Mouse (Mus musculus) spleen, adult 2 months (tissue): ENCODE measurements around the gene Mrpl4. TPM values are rescaled to one million over a fixed set of nuclear protein-coding genes. Genes with fewer than 3 reads are reported as not detected.

Source experiments
- DNase-seq, 2 experiments: peaks; one replicate each; pipeline versions ENCODE4 v3.0.0 to v3.0.0-alpha.2; 2012 to 2021; ENCODE audit warnings: low spot score in 2 of 2, low read depth in 1 of 2
- H3K27ac ChIP-seq: fragments of 200-500 bp; 2 replicates; pipeline ENCODE4 v1.5.1; 2012; ENCODE audit warnings: low read length, inconsistent platforms; ENCODE audit not compliant: insufficient read depth
- H3K27me3 ChIP-seq: fragments of 200-500 bp; 2 replicates; pipeline ENCODE4 v1.6.1; 2012; ENCODE audit warnings: mild to moderate bottlenecking, moderate library complexity, low read length, inconsistent platforms; ENCODE audit not compliant: control insufficient read depth, insufficient read depth
- H3K36me3 ChIP-seq: fragments of 200-500 bp; 2 replicates; pipeline ENCODE4 v1.6.1; 2012; ENCODE audit warnings: mild to moderate bottlenecking, low read length, inconsistent platforms; ENCODE audit not compliant: control insufficient read depth, insufficient read depth
- H3K4me1 ChIP-seq: fragments of 200-500 bp; 2 replicates; pipeline ENCODE4 v1.6.1; 2011; ENCODE audit warnings: inconsistent platforms; ENCODE audit not compliant: control insufficient read depth, insufficient read depth, insufficient read length
- H3K4me3 ChIP-seq: fragments of 200-500 bp; 2 replicates; pipeline ENCODE4 v1.5.1; 2011; ENCODE audit warnings: mild to moderate bottlenecking, inconsistent platforms; ENCODE audit not compliant: insufficient read depth, insufficient read length; ENCODE audit errors: extremely low read depth
- CTCF ChIP-seq: fragments of 200-500 bp; IDR thresholded peaks from 2 replicates; pipeline ENCODE4 v1.5.1; 2011; ENCODE audit warnings: mild to moderate bottlenecking, inconsistent platforms; ENCODE audit not compliant: insufficient read depth, insufficient read length, insufficient replicate concordance; ENCODE audit errors: extremely low read depth
- POLR2A ChIP-seq: fragments of 200-500 bp; IDR thresholded peaks from 2 replicates; pipeline ENCODE4 v1.6.1; 2011; ENCODE audit warnings: low read depth, low read length, inconsistent platforms
- WGBS: fragments of 180-500 bp; shearing (Covaris S2); methylation state at CpG from one replicate; pipeline ENCODE4 v1.1.7; 2018; 5-methylcytosine and 5-hydroxymethylcytosine counted together
- polyA plus RNA-seq: library from polyadenylated mRNA; depleted of rRNA; stranded (reverse); fragments of >200 nt; gene quantifications from 2 replicates; pipeline ENCODE4 v1.2.3, GENCODE M21; 2012

The Mrpl4 gene
- polyA plus RNA-seq, 1 experiment = 75.8 TPM

- peaks cover 2% of the 10 kb centered on the region; the same call in 1 of the 2 replicates for H3K4me1 ChIP-seq
- H3K27me3 ChIP-seq = no peaks in the 10 kb centered on the region
- WGBS = 22% methylated on average over 5 of the region's 5 CpGs
- no peak overlapping the region for H3K27ac ChIP-seq
- DNase-seq = no peak
- peaks cover 9% of the 10 kb centered on the region for H3K36me3 ChIP-seq
- no peak overlapping the region for H3K4me3 ChIP-seq
- TF ChIP-seq POLR2A (no peak), CTCF (no peak)
Measured at GRCm38 (mm10) chr9:21011846-21012312, 9.3 kb downstream of the Mrpl4 start.

- Histone ChIP-seq H3K36me3 (peaks cover 6% of the 10 kb centered on the region), H3K4me3 (no peak overlapping the region), H3K4me1 (peaks cover 6% of the 10 kb centered on the region; the same call in 1 of the 2 replicates), H3K27ac (no peak overlapping the region), H3K27me3 (no peaks in the 10 kb centered on the region)
- WGBS = 0% methylated on average over 1 of the region's 1 CpGs
- TF ChIP-seq CTCF (no peak), POLR2A (no peak)
- no peak for DNase-seq
Measured at GRCm38 (mm10) chr9:21012368-21012767, 9.8 kb downstream of the Mrpl4 start.

- H3K27ac ChIP-seq = peak overlapping the region; percentile 93
- peak overlapping the region; percentile 66 for H3K4me3 ChIP-seq
- no peaks in the 10 kb centered on the region for H3K27me3 ChIP-seq
- 0 out of 2 replicates have a peak, but pooled peaks cover 2% of the 10 kb centered on the region for H3K36me3 ChIP-seq
- DNase-seq = peak; percentile 61 to 86
- under 1% methylated on average over 29 of the region's 29 CpGs for WGBS
- TF ChIP-seq CTCF = no peak
- peaks cover 12% of the 10 kb centered on the region; the same call in 1 of the 2 replicates for H3K4me1 ChIP-seq
Measured at GRCm38 (mm10) chr9:21014691-21015570, 12.4 kb downstream of the Mrpl4 start.

DNA sequence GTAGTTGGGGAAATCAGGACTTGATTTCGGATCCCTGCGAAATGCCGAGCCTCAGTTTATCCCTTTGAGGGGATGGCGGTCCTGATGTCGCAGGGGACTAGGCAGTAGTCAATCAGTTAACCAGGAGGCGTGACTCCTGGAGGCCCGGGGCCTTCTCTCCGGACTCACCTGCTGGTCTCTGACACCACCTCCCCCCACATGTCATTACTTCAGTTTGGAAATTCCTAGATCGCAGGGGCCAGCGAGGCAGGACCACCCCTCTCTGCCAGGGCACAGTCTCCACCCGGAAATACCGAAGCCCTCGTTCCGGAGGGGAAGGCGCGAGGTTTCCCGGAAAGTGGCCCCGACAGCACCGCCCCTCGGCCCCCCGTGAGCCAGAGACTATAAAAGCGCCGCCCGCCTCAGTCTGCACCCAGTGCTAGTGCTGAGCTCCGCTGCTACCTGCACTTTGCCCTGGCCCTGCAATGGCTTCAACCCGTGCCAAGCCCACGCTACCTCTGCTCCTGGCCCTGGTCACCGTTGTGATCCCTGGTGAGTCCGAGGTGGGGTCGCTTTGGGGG lies 13.1 kb downstream of the Mrpl4 start, which contains the start of gene Icam1:
Gene Icam1 (plus strand): TSS at position 415 of the 560 bp plus-strand sequence.
- WGBS = 1% methylated on average over 30 of the region's 30 CpGs
- no peaks in the 10 kb centered on the region for H3K27me3 ChIP-seq
- no peak for TF ChIP-seq CTCF
- TF ChIP-seq POLR2A = peak; percentile 99
- H3K27ac ChIP-seq = peak within 1 kb of the TSS; percentile 93
- peaks cover 12% of the 10 kb centered on the region; the same call in 1 of the 2 replicates for H3K4me1 ChIP-seq
- peak in 1 of 2 experiments; percentile 86 for DNase-seq
- H3K4me3 ChIP-seq = peak within 1 kb of the TSS; percentile 66
- H3K36me3 ChIP-seq = peaks cover 4% of the 10 kb centered on the region

DNA sequence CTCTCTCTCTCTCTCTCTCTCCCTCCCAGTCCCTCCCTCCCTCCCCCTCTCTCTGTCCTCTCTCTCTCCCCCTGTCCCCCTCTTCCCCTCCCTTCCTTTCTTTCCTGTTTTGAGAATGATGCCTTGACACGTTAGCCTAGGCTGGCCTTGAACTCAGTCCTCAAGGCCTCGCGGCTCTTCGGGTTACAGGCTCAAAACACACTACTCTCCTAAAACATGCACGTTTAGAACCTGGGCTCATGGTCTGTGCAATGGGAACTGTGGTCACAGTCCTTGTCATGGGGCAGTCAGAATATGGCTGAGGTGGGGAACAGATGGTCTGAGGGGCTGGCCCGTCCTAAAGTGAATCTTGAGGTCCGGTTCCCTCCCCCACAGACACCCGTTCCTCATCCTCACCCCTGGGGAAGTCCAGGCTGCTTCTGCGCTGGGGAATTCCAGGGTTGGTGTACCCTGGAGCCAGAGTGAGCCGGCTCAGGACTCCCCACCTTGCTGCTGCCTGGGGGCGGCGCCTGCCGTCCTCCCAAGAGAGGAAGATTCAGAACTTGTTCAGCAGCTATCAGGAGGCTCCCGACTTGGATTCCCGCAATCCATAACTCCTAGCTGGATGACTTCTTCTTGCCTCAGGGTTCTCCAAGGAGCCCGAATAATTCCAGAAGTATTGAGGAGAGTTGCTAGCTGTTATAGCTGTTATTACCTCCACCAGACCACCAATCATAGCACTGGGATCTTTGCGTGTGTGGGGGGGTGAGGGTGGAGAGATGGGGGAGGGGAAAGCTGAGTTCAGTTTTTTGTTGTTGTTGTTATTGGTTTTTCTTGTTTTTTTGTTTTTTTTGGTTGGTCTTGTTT lies 14.0 kb downstream of the Mrpl4 start:
- H3K4me3 ChIP-seq = peak overlapping the region; percentile 66
- DNase-seq = peak in 1 of 2 experiments; percentile 36

GRCm38 (mm10) chr9:21017177-21017575 lies 14.6 kb downstream of the Mrpl4 start:
- Histone ChIP-seq H3K27me3 (no peaks in the 10 kb centered on the region), H3K4me1 (peaks cover 12% of the 10 kb centered on the region; the same call in 1 of the 2 replicates), H3K4me3 (peak overlapping the region; percentile 66; the same call in 1 of the 2 replicates), H3K36me3 (peaks cover 16% of the 10 kb centered on the region), H3K27ac (peak overlapping the region; percentile 23; the same call in 1 of the 2 replicates)
- WGBS = 4% methylated on average over 4 of the region's 4 CpGs
- TF ChIP-seq POLR2A (no peak), CTCF (no peak)
- no peak for DNase-seq

More for the DNA sequence above, 14.0 kb downstream of the Mrpl4 start:
- Histone ChIP-seq H3K36me3 (peaks cover 11% of the 10 kb centered on the region), H3K27ac (peak overlapping the region; percentile 93), H3K4me1 (peaks cover 12% of the 10 kb centered on the region; the same call in 1 of the 2 replicates), H3K27me3 (no peaks in the 10 kb centered on the region)
- 5% methylated on average over 17 of the region's 17 CpGs for WGBS
- TF ChIP-seq POLR2A = no peak
- TF ChIP-seq CTCF = no peak
